Mouse (Mus musculus): Measurements from ENCODE around the gene Heatr3.

Heatr3 gene

GRCm38 (mm10) chr8:88137748-88138484 lies at the start of gene Heatr3:
Gene Heatr3, plus strand, starts transcription at chr8:88137855.
- DNase-seq (ENCODE audit: extremely low read depth, insufficient read length, low spot score): peak; percentile 96

- no peak for DNase-seq (ENCODE audit: extremely low read depth, insufficient read length, low spot score)
Observed at GRCm38 (mm10) chr8:88088006-88088405, 49.6 kb upstream of the Heatr3 start.

GRCm38 (mm10) chr8:88091661-88092060 lies 46.0 kb upstream of the Heatr3 start:
- no peak for DNase-seq (ENCODE audit: extremely low read depth, insufficient read length, low spot score)

GRCm38 (mm10) chr8:88093367-88093766 lies 44.3 kb upstream of the Heatr3 start:
- no peak for DNase-seq (ENCODE audit: extremely low read depth, insufficient read length, low spot score)

GRCm38 (mm10) chr8:88098856-88099255 lies 38.8 kb upstream of the Heatr3 start:
- DNase-seq (ENCODE audit: extremely low read depth, insufficient read length, low spot score): peak; percentile 47

GRCm38 (mm10) chr8:88099526-88099925 lies 38.1 kb upstream of the Heatr3 start:
- peak; percentile 23 for DNase-seq (ENCODE audit: extremely low read depth, insufficient read length, low spot score)

- no peak for DNase-seq (ENCODE audit: extremely low read depth, insufficient read length, low spot score)
Observed at GRCm38 (mm10) chr8:88109241-88109640, 28.4 kb upstream of the Heatr3 start.

- DNase-seq (ENCODE audit: extremely low read depth, insufficient read length, low spot score): peak; percentile 87
Observed at GRCm38 (mm10) chr8:88118456-88119036, 19.1 kb upstream of the Heatr3 start, which contains the start of gene Cnep1r1. Gene Cnep1r1, plus strand, starts transcription at chr8:88118769.

GRCm38 (mm10) chr8:88119076-88119475 lies 18.6 kb upstream of the Heatr3 start:
- no peak for DNase-seq (ENCODE audit: extremely low read depth, insufficient read length, low spot score)

- no peak for DNase-seq (ENCODE audit: extremely low read depth, insufficient read length, low spot score)
Observed at GRCm38 (mm10) chr8:88124850-88125249, 12.8 kb upstream of the Heatr3 start.

GRCm38 (mm10) chr8:88129397-88129796 lies 8.3 kb upstream of the Heatr3 start:
- DNase-seq (ENCODE audit: extremely low read depth, insufficient read length, low spot score): no peak

GRCm38 (mm10) chr8:88130754-88131317 lies 6.8 kb upstream of the Heatr3 start:
- no peak for DNase-seq (ENCODE audit: extremely low read depth, insufficient read length, low spot score)

GRCm38 (mm10) chr8:88139256-88139655 lies 1.6 kb downstream of the Heatr3 start:
- DNase-seq (ENCODE audit: extremely low read depth, insufficient read length, low spot score): no peak

- no peak for DNase-seq (ENCODE audit: extremely low read depth, insufficient read length, low spot score)
Observed at GRCm38 (mm10) chr8:88141629-88142028, 4.0 kb downstream of the Heatr3 start.

- no peak for DNase-seq (ENCODE audit: extremely low read depth, insufficient read length, low spot score)
Observed at GRCm38 (mm10) chr8:88144041-88144440, 6.4 kb downstream of the Heatr3 start.

GRCm38 (mm10) chr8:88150910-88151371 lies 13.3 kb downstream of the Heatr3 start:
- no peak for DNase-seq (ENCODE audit: extremely low read depth, insufficient read length, low spot score)

GRCm38 (mm10) chr8:88160237-88160995 lies 22.8 kb downstream of the Heatr3 start:
- peak; percentile 43 for DNase-seq (ENCODE audit: extremely low read depth, insufficient read length, low spot score)

GRCm38 (mm10) chr8:88161439-88161838 lies 23.8 kb downstream of the Heatr3 start:
- peak; percentile 9 for DNase-seq (ENCODE audit: extremely low read depth, insufficient read length, low spot score)

GRCm38 (mm10) chr8:88175264-88175663 lies 37.6 kb downstream of the Heatr3 start:
- no peak for DNase-seq (ENCODE audit: extremely low read depth, insufficient read length, low spot score)

- DNase-seq (ENCODE audit: extremely low read depth, insufficient read length, low spot score): peak; percentile 48
Observed at GRCm38 (mm10) chr8:88177291-88177690, 39.6 kb downstream of the Heatr3 start.

GRCm38 (mm10) chr8:88183121-88183520 lies 45.5 kb downstream of the Heatr3 start:
- DNase-seq (ENCODE audit: extremely low read depth, insufficient read length, low spot score): no peak

Data from 3134 (cell line).